Mouse (Mus musculus) neutrophil, adult 5-6 weeks (primary cell): ENCODE results near the gene Carmil1. TPM values are rescaled to one million over a fixed set of nuclear protein-coding genes. Genes with fewer than 3 reads are reported as not detected.

Experiments
- ATAC-seq: fragments of 151-379, 151-347 bp; 2 replicates; pipeline ENCODE4 v1.8.0; 2017; ENCODE audit warnings: mild to moderate bottlenecking, moderate TSS enrichment; ENCODE audit not compliant: insufficient number of reproducible peaks, poor library complexity, low FRiP score, severe bottlenecking; ENCODE audit errors: extremely low read depth
- total RNA-seq: library from RNA; stranded (forward); fragments of 200-1000 nt; gene quantifications from 2 replicates; pipeline ENCODE4 v1.2.3, GENCODE M21; 2017

Gene Carmil1
- total RNA-seq, 1 experiment from 2014 or later = 42.2 TPM

- ATAC-seq = no peak
Measured at GRCm38 (mm10) chr13:24092073-24092472, 188.5 kb downstream of the Carmil1 start.

DNA sequence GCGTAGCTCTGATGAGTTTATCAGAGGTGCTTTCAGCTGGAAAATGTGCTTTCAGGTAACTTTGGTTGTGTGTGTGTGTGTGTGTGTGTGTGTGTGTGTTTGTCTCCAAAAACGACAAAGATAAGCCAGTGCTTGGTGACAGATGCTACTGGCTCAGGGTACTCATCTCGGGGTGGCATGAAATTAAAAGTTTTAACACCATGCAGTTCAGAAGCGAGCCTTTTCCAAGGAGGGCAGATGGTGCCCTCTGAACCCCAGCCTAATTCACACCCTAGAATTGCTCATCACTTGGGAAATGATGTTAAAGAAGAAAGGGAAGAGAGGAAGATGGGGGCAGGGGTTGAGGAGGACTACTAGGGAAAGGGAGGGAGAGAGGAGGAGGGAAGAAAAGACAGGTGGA, 198.4 kb downstream of the Carmil1 start:
- no peak for ATAC-seq

- ATAC-seq = no peak
Measured at GRCm38 (mm10) chr13:24081698-24082097, 198.9 kb downstream of the Carmil1 start.

GRCm38 (mm10) chr13:24072588-24072987, 208.0 kb downstream of the Carmil1 start:
- no peak for ATAC-seq

DNA sequence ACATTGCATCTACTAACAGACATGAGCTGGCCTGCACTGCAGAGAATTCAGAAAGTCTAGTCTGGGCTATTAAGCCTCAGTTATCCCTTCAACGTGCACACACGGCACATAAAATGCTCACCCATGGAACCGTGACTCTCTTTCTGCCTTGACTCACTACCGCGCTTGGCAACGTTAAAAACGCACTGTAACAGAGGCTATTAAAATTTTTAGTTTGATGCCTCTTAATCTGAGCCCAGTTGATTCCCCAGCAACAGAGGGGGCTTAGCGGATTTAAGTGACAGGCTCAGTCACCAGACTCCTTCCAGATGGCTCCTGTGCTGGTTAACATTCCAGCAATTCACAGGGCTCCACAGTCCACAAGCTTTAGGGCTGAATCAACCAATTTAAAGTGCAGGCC, 213.0 kb downstream of the Carmil1 start:
- ATAC-seq = no peak

GRCm38 (mm10) chr13:24065536-24065935, 215.1 kb downstream of the Carmil1 start:
- no peak for ATAC-seq

DNA sequence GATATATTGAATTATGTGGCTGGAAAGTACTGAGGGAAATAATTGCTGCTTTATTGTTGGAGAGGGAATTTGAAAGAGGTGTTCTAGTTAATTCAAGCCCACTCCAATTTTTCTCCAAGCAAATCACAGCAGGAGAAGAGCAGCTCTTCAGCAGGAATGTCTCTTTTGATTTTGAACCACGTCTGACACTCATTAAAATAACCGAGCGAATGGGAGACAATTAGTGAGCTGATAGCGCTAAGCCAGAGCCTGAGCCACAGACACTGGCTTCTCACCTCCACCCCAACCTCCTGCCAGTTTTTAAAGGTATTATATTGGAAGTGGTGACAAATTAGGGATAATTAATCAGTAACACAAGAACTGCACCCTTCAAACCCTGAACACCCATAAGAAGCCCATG, 217.8 kb downstream of the Carmil1 start:
- no peak for ATAC-seq

DNA sequence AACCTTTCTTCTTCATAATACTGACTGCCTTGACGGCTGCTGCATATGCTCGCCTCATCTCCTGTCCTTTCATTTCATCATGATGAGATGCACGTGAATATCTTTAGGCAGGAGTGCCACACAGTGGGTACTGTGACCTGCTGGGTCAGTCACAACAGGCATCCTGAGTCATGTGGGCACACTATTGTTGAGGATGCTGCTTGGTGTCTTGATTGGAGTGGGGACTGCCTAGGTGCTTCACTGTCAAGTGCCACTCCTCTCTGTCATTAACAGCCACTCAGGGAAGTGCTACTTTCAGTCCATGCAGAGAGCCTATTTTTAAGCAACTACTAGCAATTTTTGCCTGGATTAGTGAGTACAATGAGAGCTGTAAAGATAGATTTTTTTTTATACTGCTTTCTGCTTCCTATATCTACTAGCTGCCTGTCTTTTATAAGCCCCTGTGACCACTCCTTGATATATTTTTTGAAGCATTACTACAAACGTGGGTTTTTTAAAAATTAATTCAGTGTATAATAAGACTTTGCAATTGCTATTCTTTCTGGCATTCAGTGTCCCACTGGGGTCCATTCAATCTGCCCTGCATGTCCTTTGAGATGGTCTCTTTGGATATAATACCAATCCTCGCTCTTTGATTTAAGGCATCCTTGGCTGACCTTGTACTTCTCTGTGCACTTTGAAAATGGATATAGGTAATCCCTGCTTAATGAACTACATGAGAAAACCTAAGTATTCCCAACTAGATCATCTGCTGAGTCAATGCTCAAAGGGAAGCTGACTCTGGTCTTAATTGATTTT, 225.3 kb downstream of the Carmil1 start:
- ATAC-seq = no peak

GRCm38 (mm10) chr13:24051496-24051895, 229.1 kb downstream of the Carmil1 start:
- no peak for ATAC-seq

DNA sequence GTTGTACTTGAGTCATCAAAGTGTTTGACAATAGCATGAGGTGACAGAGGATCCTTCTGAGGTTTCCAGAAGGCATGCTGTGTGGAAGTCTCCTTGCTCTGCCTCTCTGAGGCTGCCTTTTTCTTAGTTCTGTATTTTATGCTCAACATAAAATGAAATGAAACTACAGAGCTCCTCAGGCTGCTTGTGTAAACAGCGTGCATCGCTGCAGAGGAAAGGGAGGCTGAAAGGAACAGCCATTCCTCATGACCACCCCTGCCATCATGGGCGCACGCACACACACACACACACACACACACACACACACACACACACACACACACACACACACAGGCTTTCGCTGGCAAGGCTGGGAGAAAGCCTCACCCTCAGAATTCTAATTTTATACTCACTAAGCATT, 230.3 kb downstream of the Carmil1 start:
- ATAC-seq = no peak

- no peak for ATAC-seq
Measured at GRCm38 (mm10) chr13:24049267-24050034, 231.1 kb downstream of the Carmil1 start.

DNA sequence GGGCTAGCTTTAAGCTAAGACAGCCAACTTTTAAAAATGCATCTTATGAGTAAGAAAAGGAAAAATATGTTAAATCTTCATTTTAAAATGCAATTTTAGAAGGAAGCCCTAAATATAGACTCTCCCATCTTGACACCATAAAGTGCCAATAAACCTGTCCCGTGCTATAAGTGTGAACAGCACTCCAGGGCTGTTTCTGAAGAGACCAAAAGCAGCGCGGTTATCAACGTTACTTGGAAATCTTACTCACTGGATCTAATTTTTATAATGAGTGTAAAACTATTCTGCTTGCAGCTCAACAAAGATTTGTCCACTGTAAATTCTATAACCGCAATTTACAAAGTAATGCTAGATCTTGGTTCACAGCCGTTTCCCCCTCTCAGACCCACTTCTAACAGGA, 232.0 kb downstream of the Carmil1 start:
- ATAC-seq = no peak

GRCm38 (mm10) chr13:24045271-24045670, 235.3 kb downstream of the Carmil1 start:
- ATAC-seq = no peak

DNA sequence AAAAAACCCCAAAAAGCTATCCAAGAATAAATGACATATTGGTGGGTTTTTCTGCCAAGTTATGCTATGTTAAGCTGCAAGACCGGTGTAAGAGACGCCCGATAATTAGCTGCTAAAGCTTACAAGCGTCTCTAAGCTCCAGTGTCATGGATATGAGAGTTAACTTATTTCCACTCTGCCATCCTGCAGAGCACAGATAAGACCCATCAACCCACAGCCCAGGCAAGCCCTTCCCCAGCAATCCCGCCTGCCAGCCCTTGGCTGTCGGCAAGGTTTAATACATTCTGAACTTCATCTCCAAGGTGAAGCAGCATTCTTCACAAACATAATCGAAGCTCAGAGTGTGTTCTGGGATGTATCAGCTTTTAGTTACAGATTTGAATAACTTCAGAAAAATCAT, 240.4 kb downstream of the Carmil1 start:
- ATAC-seq = no peak

DNA sequence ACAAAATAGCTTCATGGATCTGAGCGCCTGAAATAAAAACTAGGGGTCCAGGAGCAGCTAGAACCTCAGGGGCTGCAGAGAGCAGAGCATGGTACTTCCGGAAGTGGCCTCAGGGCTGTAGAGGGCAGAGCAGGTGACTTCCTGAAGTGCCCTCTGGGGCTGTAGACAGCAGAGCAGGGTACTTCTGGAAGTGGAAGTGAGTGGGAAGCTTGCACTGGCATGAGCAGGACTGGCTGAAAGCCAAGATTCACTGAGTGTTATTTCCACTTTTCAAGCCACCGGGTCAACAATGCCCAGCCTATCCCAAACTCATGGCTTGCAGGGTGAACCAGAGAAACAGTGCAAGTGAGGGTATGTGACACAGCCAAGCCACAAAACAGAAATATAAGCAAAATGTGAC, 243.1 kb downstream of the Carmil1 start:
- ATAC-seq = no peak

- ATAC-seq = no peak
Measured at GRCm38 (mm10) chr13:24036150-24036549, 244.4 kb downstream of the Carmil1 start.

DNA sequence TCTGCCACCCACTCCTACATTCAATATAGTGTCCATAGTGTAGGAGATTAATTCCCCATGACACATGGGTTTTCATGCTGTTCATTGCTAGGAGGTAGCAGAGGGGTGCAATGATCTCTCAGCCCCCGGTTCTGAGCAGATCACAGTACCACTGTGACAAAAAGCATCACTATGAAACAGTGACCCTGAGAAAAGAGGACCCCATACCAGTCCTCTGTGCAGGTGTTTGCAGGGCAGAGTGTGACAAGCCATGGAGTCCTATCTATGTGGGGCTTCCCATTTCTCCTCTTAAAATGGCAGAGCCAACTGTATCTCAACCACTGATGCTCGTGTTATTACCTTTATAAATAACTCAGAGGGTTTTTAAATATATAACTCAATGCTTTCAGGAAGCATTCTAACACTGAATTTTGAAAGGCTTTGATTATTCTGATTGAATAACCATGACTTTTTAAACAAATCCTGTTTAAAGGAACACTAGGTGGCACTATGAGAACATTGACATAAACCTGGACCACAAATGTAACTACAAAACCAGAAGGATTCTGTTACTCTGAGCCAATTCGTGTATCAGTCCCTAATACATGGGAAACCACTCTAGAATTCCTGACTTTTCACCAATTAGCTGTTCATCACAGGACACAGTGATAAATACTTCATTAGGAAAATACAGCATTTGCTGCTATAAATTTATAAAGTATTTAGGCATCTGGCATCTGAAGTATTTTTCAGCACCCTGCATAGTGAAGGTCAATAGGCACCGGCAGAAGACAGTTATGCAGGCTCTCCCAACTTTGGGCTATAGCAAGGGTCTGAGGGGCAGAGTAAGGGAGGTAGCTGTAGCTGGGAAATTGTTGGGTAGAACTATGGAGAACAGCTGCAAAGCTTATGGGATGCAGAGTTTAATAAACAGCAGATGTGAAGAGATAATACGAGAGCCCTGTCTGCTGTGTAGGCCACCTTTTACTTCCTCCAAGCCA, 253.1 kb downstream of the Carmil1 start:
- no peak for ATAC-seq

DNA sequence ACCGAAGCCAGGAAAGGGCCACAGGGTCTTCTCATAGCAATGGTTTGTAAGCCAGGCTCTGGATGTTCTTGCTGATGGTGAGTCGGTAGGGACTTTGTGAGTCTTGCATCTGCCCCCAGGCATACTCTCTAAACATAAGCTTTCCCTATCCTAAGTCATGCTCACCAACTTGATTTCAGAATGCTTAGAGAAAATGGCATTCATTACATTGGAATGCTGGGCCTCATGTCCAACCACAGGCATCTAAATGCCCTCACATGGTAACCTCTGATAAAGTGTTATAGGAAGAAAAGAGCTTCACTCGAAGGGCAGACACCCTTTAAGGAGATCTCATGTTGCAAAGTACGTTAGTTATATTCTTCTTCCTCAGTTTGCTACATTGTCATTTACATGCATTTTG, 262.1 kb downstream of the Carmil1 start:
- ATAC-seq = no peak

GRCm38 (mm10) chr13:24005528-24005927, 275.1 kb downstream of the Carmil1 start:
- no peak for ATAC-seq
